Mouse (Mus musculus) intestine, embryonic 14.5 days (tissue): ENCODE measurements at regions not wholly inside any gene's neighbourhood (a gene's known extent, or its start where the extent isn't known, plus 50 kb on each side); places are given as distances from the start of the nearest gene placed in this dataset.

Source experiments
- ATAC-seq: fragments of 200-750 bp; cut with Nextera tagmentation; replicated peaks from 2 replicates; pipeline ENCODE4 v1.8.0; 2017; ENCODE audit warnings: low read depth, moderate number of reproducible peaks, moderate TSS enrichment, moderate library complexity; ENCODE audit not compliant: low FRiP score, low TSS enrichment
- DNase-seq: peaks from one replicate; pipeline ENCODE4 v3.0.0-alpha.2; 2018; ENCODE audit warnings: low spot score
- H3K27ac ChIP-seq: fragments of 300-500 bp; sonication (generic); 2 replicates; pipeline ENCODE4 v1.5.1; 2014; ENCODE audit warnings: low read depth, mild to moderate bottlenecking, control low read depth
- H3K27me3 ChIP-seq: fragments of 300-500 bp; sonication (generic); replicated peaks from 2 replicates; pipeline ENCODE4 v1.6.1; 2014; ENCODE audit warnings: low read length, control low read depth; ENCODE audit not compliant: control insufficient read depth, insufficient read depth
- H3K36me3 ChIP-seq: fragments of 300-500 bp; sonication (generic); 2 replicates; pipeline ENCODE4 v1.6.1; 2014; ENCODE audit warnings: low read length, control low read depth; ENCODE audit not compliant: control insufficient read depth, insufficient read depth
- H3K4me1 ChIP-seq: fragments of 300-500 bp; sonication (generic); replicated peaks from 2 replicates; pipeline ENCODE4 v1.6.1; 2014; ENCODE audit warnings: low read length, control low read depth, mixed read lengths; ENCODE audit not compliant: control insufficient read depth, insufficient read depth
- H3K4me2 ChIP-seq: fragments of 300-500 bp; sonication (generic); 2 replicates; pipeline ENCODE4 v1.6.1; 2014; ENCODE audit warnings: low read length
- H3K4me3 ChIP-seq: fragments of 300-500 bp; sonication (generic); 2 replicates; pipeline ENCODE4 v1.5.1; 2014; ENCODE audit warnings: low read depth, low read length, control low read depth, mixed read lengths
- H3K9ac ChIP-seq: fragments of 300-500 bp; sonication (generic); 2 replicates; pipeline ENCODE4 v1.6.1; 2014; ENCODE audit warnings: mild to moderate bottlenecking, low read length
- H3K9me3 ChIP-seq: fragments of 300-500 bp; sonication (generic); 2 replicates; pipeline ENCODE4 v1.6.1; 2016; ENCODE audit warnings: low read length, control low read depth; ENCODE audit not compliant: control insufficient read depth
- WGBS: fragments of 180-500 bp; shearing (Covaris S2); extraction: QIAGEN DNeasy Blood & Tissue Kit; methylation state at CpG from one replicate; pipeline ENCODE4 v1.1.7; 2014; 5-methylcytosine and 5-hydroxymethylcytosine counted together

GRCm38 (mm10) chr16:80196302-80196701 is 1004.2 kb upstream of the Ncam2 start:
- no peak overlapping the region for H3K4me2 ChIP-seq
- WGBS, result 72% methylated on average over 4 of the region's 4 CpGs

GRCm38 (mm10) chr16:80202811-80203210 is 997.7 kb upstream of the Ncam2 start:
- Histone ChIP-seq H3K9me3 (no peaks in the 10 kb centered on the region), H3K9ac (no peak overlapping the region), H3K4me1 (no peaks in the 10 kb centered on the region), H3K27ac (no peak overlapping the region), H3K36me3 (no peaks in the 10 kb centered on the region), H3K27me3 (no peaks in the 10 kb centered on the region), H3K4me3 (no peak overlapping the region), H3K4me2 (no peak overlapping the region)
- ATAC-seq (no peak), DNase-seq (no peak)
- WGBS, result 90% methylated on average over 3 of the region's 3 CpGs

More at GRCm38 (mm10) chr16:80196302-80196701, 1004.2 kb upstream of the Ncam2 start:
- Histone ChIP-seq H3K9me3 (no peaks in the 10 kb centered on the region), H3K27me3 (no peaks in the 10 kb centered on the region), H3K36me3 (no peaks in the 10 kb centered on the region), H3K27ac (no peak overlapping the region), H3K9ac (no peak overlapping the region), H3K4me1 (no peaks in the 10 kb centered on the region), H3K4me3 (no peak overlapping the region)
- ATAC-seq (no peak), DNase-seq (no peak)

DNA sequence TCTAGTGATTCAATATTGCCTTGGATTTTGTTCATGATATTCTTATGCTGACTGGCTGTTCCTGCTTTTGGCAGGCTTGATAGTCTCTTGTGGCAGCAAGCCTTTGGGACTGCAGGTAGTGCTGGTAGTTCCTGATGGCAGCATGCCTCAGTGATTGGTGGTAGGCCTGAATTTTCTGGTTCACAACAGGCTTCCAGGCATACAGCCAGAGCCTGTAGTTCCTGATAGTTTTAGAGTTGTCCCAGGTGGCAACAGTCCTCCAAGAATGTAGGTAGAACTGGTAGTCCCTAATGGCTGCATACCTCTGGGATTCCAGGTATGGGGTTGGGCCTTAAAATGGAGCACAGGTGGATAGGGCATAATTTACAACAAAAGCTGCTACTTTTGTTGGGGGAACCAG is 987.7 kb upstream of the Ncam2 start:
- no peak overlapping the region for H3K4me2 ChIP-seq
- no peak overlapping the region for H3K9ac ChIP-seq
- no peaks in the 10 kb centered on the region for H3K27me3 ChIP-seq
- no peaks in the 10 kb centered on the region for H3K36me3 ChIP-seq
- no peak overlapping the region for H3K27ac ChIP-seq
- no peaks in the 10 kb centered on the region for H3K4me1 ChIP-seq
- no peaks in the 10 kb centered on the region for H3K9me3 ChIP-seq
- no peak overlapping the region for H3K4me3 ChIP-seq
- ATAC-seq (no peak), DNase-seq (no peak)

GRCm38 (mm10) chr16:80255441-80255840 is 945.1 kb upstream of the Ncam2 start:
- no peaks in the 10 kb centered on the region for H3K27me3 ChIP-seq
- H3K9me3 ChIP-seq, result no peaks in the 10 kb centered on the region
- H3K27ac ChIP-seq, result no peak overlapping the region
- DNase-seq, result no peak
- no peaks in the 10 kb centered on the region for H3K4me1 ChIP-seq
- no peak overlapping the region for H3K4me3 ChIP-seq
- ATAC-seq, result no peak
- H3K4me2 ChIP-seq, result no peak overlapping the region
- H3K9ac ChIP-seq, result no peak overlapping the region
- H3K36me3 ChIP-seq, result no peaks in the 10 kb centered on the region

GRCm38 (mm10) chr16:80266151-80266617 is 934.3 kb upstream of the Ncam2 start:
- no peak for ATAC-seq
- no peak overlapping the region for H3K9ac ChIP-seq
- no peaks in the 10 kb centered on the region for H3K27me3 ChIP-seq
- 64% methylated on average over 5 of the region's 5 CpGs for WGBS
- no peak for DNase-seq
- no peak overlapping the region for H3K27ac ChIP-seq
- H3K9me3 ChIP-seq, result no peaks in the 10 kb centered on the region
- no peaks in the 10 kb centered on the region for H3K36me3 ChIP-seq
- no peak overlapping the region for H3K4me2 ChIP-seq
- no peak overlapping the region for H3K4me3 ChIP-seq
- no peaks in the 10 kb centered on the region for H3K4me1 ChIP-seq

GRCm38 (mm10) chr16:80272291-80273123 is 928.0 kb upstream of the Ncam2 start:
- DNase-seq (no peak), ATAC-seq (0 out of 2 replicates have a peak, but pooled peaks have one; percentile 55)
- no peak overlapping the region for H3K27ac ChIP-seq
- H3K36me3 ChIP-seq, result no peaks in the 10 kb centered on the region
- no peak overlapping the region for H3K4me3 ChIP-seq
- H3K9me3 ChIP-seq, result no peaks in the 10 kb centered on the region
- no peaks in the 10 kb centered on the region for H3K4me1 ChIP-seq
- no peak overlapping the region for H3K4me2 ChIP-seq
- H3K27me3 ChIP-seq, result no peaks in the 10 kb centered on the region
- 54% methylated on average over 5 of the region's 5 CpGs for WGBS
- H3K9ac ChIP-seq, result no peak overlapping the region
